Mouse (Mus musculus) MEL (cell line): ENCODE measurements around the gene Zfp385b. TPM values are rescaled to one million over a fixed set of nuclear protein-coding genes. Genes with fewer than 3 reads are reported as not detected.

ENCODE experiments used
- DNase-seq: peaks from one replicate; pipeline ENCODE4 v3.0.0; 2011; ENCODE audit warnings: low read depth, low spot score
- H3K27ac ChIP-seq: 2 replicates; pipeline ENCODE4 v1.5.1; 2012; ENCODE audit warnings: low read depth, mild to moderate bottlenecking, control low read depth, low read length, moderate library complexity; ENCODE audit not compliant: control insufficient read depth
- H3K27me3 ChIP-seq, 2 experiments: fragments of 150-350 bp in 1 of 2; sonication (generic) in 1 of 2; 2 replicates each; pipeline ENCODE4 v1.6.1; 2012; ENCODE audit warnings: low read length in 2 of 2, mild to moderate bottlenecking in 2 of 2, improper control_type of control experiment in 1 of 2, moderate library complexity in 1 of 2; ENCODE audit not compliant: insufficient read depth in 2 of 2, control insufficient read depth in 1 of 2
- H3K36me3 ChIP-seq, 2 experiments: 2 replicates each; pipeline ENCODE4 v1.6.1; 2012 to 2014; ENCODE audit warnings: low read length in 2 of 2, improper control_type of control experiment in 1 of 2, inconsistent platforms in 1 of 2, mild to moderate bottlenecking in 1 of 2; ENCODE audit not compliant: insufficient read depth in 2 of 2, control insufficient read depth in 1 of 2
- H3K4me1 ChIP-seq, 2 experiments: fragments of 150-350 bp in 1 of 2; sonication (generic) in 1 of 2; 2 replicates each; pipeline ENCODE4 v1.6.1; 2012; ENCODE audit warnings: low read length in 2 of 2, improper control_type of control experiment in 1 of 2, mild to moderate bottlenecking in 1 of 2; ENCODE audit not compliant: insufficient read depth in 2 of 2, control insufficient read depth in 1 of 2
- H3K4me3 ChIP-seq, 2 experiments: fragments of 150-350 bp in 1 of 2; sonication (generic) in 1 of 2; 2 replicates each; pipeline ENCODE4 v1.5.1; 2012; ENCODE audit warnings: low read depth in 2 of 2, low read length in 2 of 2, mild to moderate bottlenecking in 2 of 2, moderate library complexity in 2 of 2, control low read depth in 1 of 2, improper control_type of control experiment in 1 of 2; ENCODE audit not compliant: control insufficient read depth in 1 of 2, insufficient read depth in 1 of 2
- H3K79me2 ChIP-seq: 2 replicates; pipeline ENCODE4 v1.6.1; 2012; ENCODE audit warnings: mild to moderate bottlenecking, low read length, moderate library complexity; ENCODE audit not compliant: control insufficient read depth, poor library complexity, insufficient read depth
- H3K9ac ChIP-seq: 2 replicates; pipeline ENCODE4 v1.6.1; 2012; ENCODE audit warnings: low read depth, mild to moderate bottlenecking, control low read depth, low read length, moderate library complexity; ENCODE audit not compliant: control insufficient read depth, poor library complexity, severe bottlenecking
- H3K9me3 ChIP-seq: fragments of 150-350 bp; sonication (generic); replicated peaks from 2 replicates; pipeline ENCODE4 v1.6.1; 2012; ENCODE audit warnings: mild to moderate bottlenecking, low read length, improper control_type of control experiment, moderate library complexity; ENCODE audit not compliant: insufficient read depth
- CHD2 ChIP-seq: IDR thresholded peaks from 2 replicates; pipeline ENCODE4 v1.6.1; 2011; ENCODE audit warnings: low read length, improper control_type of control experiment
- EP300 ChIP-seq, 2 experiments: IDR thresholded peaks; 2 replicates each; pipeline ENCODE4 v1.6.1; 2011; ENCODE audit warnings: improper control_type of control experiment in 2 of 2, low read length in 2 of 2, low read depth in 1 of 2, mild to moderate bottlenecking in 1 of 2
- ETS1 ChIP-seq: IDR thresholded peaks from 2 replicates; pipeline ENCODE4 v1.6.1; 2012; ENCODE audit warnings: low read depth, mild to moderate bottlenecking, inconsistent platforms, low read length, improper control_type of control experiment, moderate library complexity
- JUND ChIP-seq: IDR thresholded peaks from 2 replicates; pipeline ENCODE4 v1.6.1; 2011; ENCODE audit warnings: low read depth, mild to moderate bottlenecking, improper control_type of control experiment, low read length
- KAT2A ChIP-seq: conservative IDR thresholded peaks from 2 replicates; pipeline ENCODE4 v1.6.1; 2012; ENCODE audit warnings: low read depth, low read length, improper control_type of control experiment, inconsistent platforms
- MAX ChIP-seq: IDR thresholded peaks from 2 replicates; pipeline ENCODE4 v1.6.1; 2011; ENCODE audit warnings: low read length, improper control_type of control experiment
- MAZ ChIP-seq: IDR thresholded peaks from 2 replicates; pipeline ENCODE4 v1.6.1; 2012; ENCODE audit warnings: low read depth, mild to moderate bottlenecking, inconsistent platforms, low read length, improper control_type of control experiment
- MEF2A ChIP-seq: IDR thresholded peaks from 2 replicates; pipeline ENCODE4 v1.6.1; 2014; ENCODE audit warnings: low read depth, mild to moderate bottlenecking, inconsistent platforms, low read length, improper control_type of control experiment; ENCODE audit not compliant: poor library complexity, insufficient replicate concordance, severe bottlenecking; ENCODE audit errors: extremely low read depth
- MYB ChIP-seq: IDR thresholded peaks from 2 replicates; pipeline ENCODE4 v1.6.1; 2011; ENCODE audit warnings: mild to moderate bottlenecking, low read depth, low read length, improper control_type of control experiment
- MYC ChIP-seq: IDR thresholded peaks from 2 replicates; pipeline ENCODE4 v1.6.1; 2011; ENCODE audit warnings: low read depth, mild to moderate bottlenecking, low read length, improper control_type of control experiment, moderate library complexity
- POLR2AphosphoS5 ChIP-seq: IDR thresholded peaks from 2 replicates; pipeline ENCODE4 v1.6.1; 2012; ENCODE audit warnings: low read depth, borderline replicate concordance, mild to moderate bottlenecking, inconsistent platforms, low read length, moderate library complexity, mixed read lengths
- RAD21 ChIP-seq: IDR thresholded peaks from 2 replicates; pipeline ENCODE4 v1.6.1; 2011; ENCODE audit warnings: mild to moderate bottlenecking, low read depth, low read length, improper control_type of control experiment
- RCOR1 ChIP-seq: IDR thresholded peaks from 2 replicates; pipeline ENCODE4 v1.6.1; 2012; ENCODE audit warnings: low read depth, mild to moderate bottlenecking, inconsistent platforms, low read length, improper control_type of control experiment
- SIN3A ChIP-seq: IDR thresholded peaks from 2 replicates; pipeline ENCODE4 v1.6.1; 2012; ENCODE audit warnings: low read length, improper control_type of control experiment, inconsistent platforms
- ZKSCAN1 ChIP-seq: IDR thresholded peaks from 2 replicates; pipeline ENCODE4 v1.6.1; 2012; ENCODE audit warnings: low read depth, mild to moderate bottlenecking, inconsistent platforms, low read length, improper control_type of control experiment, moderate library complexity
- ZMIZ1 ChIP-seq: IDR thresholded peaks from 2 replicates; pipeline ENCODE4 v1.6.1; 2012; ENCODE audit warnings: low read depth, mild to moderate bottlenecking, inconsistent platforms, low read length, improper control_type of control experiment, moderate library complexity
- ZNF384 ChIP-seq: IDR thresholded peaks from 2 replicates; pipeline ENCODE4 v1.6.1; 2012; ENCODE audit warnings: low read depth, mild to moderate bottlenecking, inconsistent platforms, low read length, improper control_type of control experiment
- polyA plus RNA-seq, 2 experiments: library from polyadenylated mRNA; stranded (reverse) in 1 of 2; unstranded in 1 of 2; fragments of >175 nt in 1 of 2; fragments of >200 nt in 1 of 2; gene quantifications; 2 replicates each; pipeline versions ENCODE4 v1.2.1 to v1.2.4; 2012; ENCODE audit warnings: low replicate concordance in 2 of 2, low read depth in 1 of 2; ENCODE audit not compliant: insufficient read length in 2 of 2, insufficient read depth in 1 of 2, missing spikeins in 1 of 2
- total RNA-seq: library from RNA; depleted of rRNA; stranded (reverse); fragments of 300-350 nt; gene quantifications from 2 replicates; pipeline ENCODE4 v1.2.3, GENCODE M21; 2012

Gene Zfp385b
- total and polyA plus RNA-seq, 3 experiments: not detected

- H3K9me3 ChIP-seq: no peaks in the 10 kb centered on the region
- no peaks in the 10 kb centered on the region for H3K27me3 ChIP-seq
- H3K27ac ChIP-seq: no peak overlapping the region
- H3K79me2 ChIP-seq: no peaks in the 10 kb centered on the region
- H3K9ac ChIP-seq: no peak overlapping the region
- TF ChIP-seq POLR2AphosphoS5 (no peak), MYC (no peak), MYB (no peak), ZMIZ1 (no peak), RCOR1 (no peak), MAX (no peak), SIN3A (no peak), KAT2A (no peak), JUND (no peak), ETS1 (no peak), EP300 (IDR thresholded peaks at IDR 0.05; ENCODE audit: low read depth in 1 of 2, low read length in 2 of 2) (no peak), MEF2A (no peak)
- no peak for DNase-seq
- H3K4me3 ChIP-seq: no peak overlapping the region
- no peaks in the 10 kb centered on the region for H3K4me1 ChIP-seq
- no peaks in the 10 kb centered on the region for H3K36me3 ChIP-seq
Measured at GRCm38 (mm10) chr2:77662171-77662570, 157.3 kb downstream of the Zfp385b start.

DNA sequence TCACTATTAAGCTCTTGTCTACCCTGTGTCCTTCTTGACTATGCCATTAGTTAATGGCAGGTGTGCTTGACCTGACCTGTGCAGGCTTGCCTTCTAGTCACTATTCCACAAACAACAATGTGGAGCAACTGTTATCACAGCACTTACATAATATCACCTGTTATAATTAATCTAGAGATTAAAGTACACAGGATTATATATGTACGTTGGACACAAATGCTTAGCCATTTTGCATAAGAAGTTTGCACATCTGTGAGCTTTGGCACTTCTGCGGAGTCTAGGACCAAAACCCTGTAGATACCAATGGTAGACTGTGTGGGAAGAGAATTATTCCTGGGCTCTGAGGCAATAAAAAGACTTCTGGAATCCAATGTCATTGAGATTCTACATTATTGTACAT is 165.8 kb downstream of the Zfp385b start:
- Histone ChIP-seq H3K9me3 (no peaks in the 10 kb centered on the region), H3K27me3 (no peaks in the 10 kb centered on the region), H3K27ac (no peak overlapping the region), H3K36me3 (no peaks in the 10 kb centered on the region), H3K4me1 (no peaks in the 10 kb centered on the region), H3K4me3 (no peak overlapping the region), H3K9ac (no peak overlapping the region), H3K79me2 (no peaks in the 10 kb centered on the region)
- DNase-seq: no peak
- TF ChIP-seq MAZ (no peak), ZKSCAN1 (no peak), JUND (no peak), CHD2 (no peak), RAD21 (no peak), ZNF384 (no peak)
